Mouse (Mus musculus) MEL (cell line): ENCODE measurements at regions not wholly inside any gene's neighbourhood (a gene's known extent, or its start where the extent isn't known, plus 50 kb on each side); places are given as distances from the start of the nearest gene placed in this dataset.

Source experiments
- CTCF ChIP-seq, 3 experiments: IDR thresholded peaks in 2 of 3; conservative IDR thresholded peaks in 1 of 3; 2 replicates each; pipeline ENCODE4 v1.5.1; 2011 to 2012; ENCODE audit warnings: low read length in 3 of 3, low read depth in 2 of 3, mild to moderate bottlenecking in 2 of 3, improper control_type of control experiment in 1 of 3, inconsistent platforms in 1 of 3, mixed read lengths in 1 of 3, moderate library complexity in 1 of 3; ENCODE audit not compliant: control insufficient read depth in 1 of 3, insufficient read depth in 1 of 3, poor library complexity in 1 of 3, severe bottlenecking in 1 of 3
- EP300 ChIP-seq, 2 experiments: IDR thresholded peaks; 2 replicates each; pipeline ENCODE4 v1.6.1; 2011; ENCODE audit warnings: improper control_type of control experiment in 2 of 2, low read length in 2 of 2, low read depth in 1 of 2, mild to moderate bottlenecking in 1 of 2
- MAX ChIP-seq: IDR thresholded peaks from 2 replicates; pipeline ENCODE4 v1.6.1; 2011; ENCODE audit warnings: low read length, improper control_type of control experiment
- POLR2A ChIP-seq, 2 experiments: IDR thresholded peaks; 2 replicates each; pipeline ENCODE4 v1.6.1; 2011 to 2012; ENCODE audit warnings: low read length in 2 of 2, mild to moderate bottlenecking in 2 of 2, control low read depth in 1 of 2, improper control_type of control experiment in 1 of 2, low read depth in 1 of 2, moderate library complexity in 1 of 2; ENCODE audit not compliant: control insufficient read depth in 1 of 2, insufficient read depth in 1 of 2, poor library complexity in 1 of 2

GRCm38 (mm10) chr5:120022276-120022675, 94.0 kb upstream of the Rbm19 start:
- TF ChIP-seq POLR2A (IDR thresholded peaks at IDR 0.05; ENCODE audit: control insufficient read depth in 1 of 2, insufficient read depth in 1 of 2, low read depth in 1 of 2, low read length in 2 of 2, poor library complexity in 1 of 2) (no peak), MAX (no peak), EP300 (IDR thresholded peaks at IDR 0.05; ENCODE audit: low read depth in 1 of 2, low read length in 2 of 2) (no peak), CTCF (IDR thresholded peaks at IDR 0.05 in 2 of 3, conservative IDR thresholded peaks at IDR 0.05 in 1 of 3; ENCODE audit: control insufficient read depth in 1 of 3, insufficient read depth in 1 of 3, low read depth in 2 of 3, low read length in 3 of 3, poor library complexity in 1 of 3, severe bottlenecking in 1 of 3) (no peak)
